Mouse (Mus musculus): Measurements from ENCODE around the gene Pnp. TPM values are rescaled to one million over a fixed set of nuclear protein-coding genes. Genes with fewer than 3 reads are reported as not detected.
"Not testable (repeated sequence)": the region's sequence is repeated elsewhere in the genome, so short reads cannot be mapped to it uniquely, and the experiment has no call there.

Gene Pnp
- 219 and 232 TPM in 2 replicates for polyA plus RNA-seq (2012; ENCODE audit: insufficient read depth, insufficient read length, missing spikeins)

GRCm38 (mm10) chr14:50930754-50931492, at the start of gene Pnp, which contains the start of gene Pip4p1:
TSS of gene Pnp (plus strand) at chr14:50931082.
TSS of gene Pip4p1 (minus strand) at chr14:50930856.
- H3K4me3 ChIP-seq (ENCODE audit: insufficient read depth, low read length): peak within 1 kb of the TSS; percentile 84
- peak within 1 kb of the TSS; percentile 89 for H3K27ac ChIP-seq (ENCODE audit: insufficient read depth, low read depth, low read length)
- TF ChIP-seq POLR2A (IDR thresholded peaks at IDR 0.05; ENCODE audit: borderline replicate concordance, low read depth, low read length) (no peak), CTCF (IDR thresholded peaks at IDR 0.05; ENCODE audit: low read depth, low read length) (no peak)
- peaks cover 27% of the 10 kb centered on the region for H3K4me1 ChIP-seq (ENCODE audit: control insufficient read depth, insufficient read depth, low read length)

- Histone ChIP-seq H3K4me1 (ENCODE audit: control insufficient read depth, insufficient read depth, low read length) (peaks cover 39% of the 10 kb centered on the region), H3K27ac (ENCODE audit: insufficient read depth, low read depth, low read length) (no peak overlapping the region), H3K4me3 (ENCODE audit: insufficient read depth, low read length) (no peak overlapping the region)
- TF ChIP-seq POLR2A (IDR thresholded peaks at IDR 0.05; ENCODE audit: borderline replicate concordance, low read depth, low read length) (no peak), CTCF (IDR thresholded peaks at IDR 0.05; ENCODE audit: low read depth, low read length) (no peak)
Observed at GRCm38 (mm10) chr14:50891621-50892020, 39.3 kb upstream of the Pnp start.

GRCm38 (mm10) chr14:50892091-50892490, 38.8 kb upstream of the Pnp start:
- TF ChIP-seq CTCF (IDR thresholded peaks at IDR 0.05; ENCODE audit: low read depth, low read length) (no peak), POLR2A (IDR thresholded peaks at IDR 0.05; ENCODE audit: borderline replicate concordance, low read depth, low read length) (no peak)
- H3K27ac ChIP-seq (ENCODE audit: insufficient read depth, low read depth, low read length): peak overlapping the region; percentile 84
- peaks cover 43% of the 10 kb centered on the region for H3K4me1 ChIP-seq (ENCODE audit: control insufficient read depth, insufficient read depth, low read length)
- peak overlapping the region; percentile 29 for H3K4me3 ChIP-seq (ENCODE audit: insufficient read depth, low read length)

- peaks cover 49% of the 10 kb centered on the region for H3K4me1 ChIP-seq (ENCODE audit: control insufficient read depth, insufficient read depth, low read length)
- H3K4me3 ChIP-seq (ENCODE audit: insufficient read depth, low read length): peak overlapping the region; percentile 29
- no peak for TF ChIP-seq POLR2A (IDR thresholded peaks at IDR 0.05; ENCODE audit: borderline replicate concordance, low read depth, low read length)
- no peak for TF ChIP-seq CTCF (IDR thresholded peaks at IDR 0.05; ENCODE audit: low read depth, low read length)
- H3K27ac ChIP-seq (ENCODE audit: insufficient read depth, low read depth, low read length): peak overlapping the region; percentile 84
Observed at GRCm38 (mm10) chr14:50892541-50893459, 38.1 kb upstream of the Pnp start.

- TF ChIP-seq POLR2A (IDR thresholded peaks at IDR 0.05; ENCODE audit: borderline replicate concordance, low read depth, low read length) (no peak), CTCF (IDR thresholded peaks at IDR 0.05; ENCODE audit: low read depth, low read length) (no peak)
- H3K4me3 ChIP-seq (ENCODE audit: insufficient read depth, low read length): no peak overlapping the region
- peak overlapping the region; percentile 72 for H3K27ac ChIP-seq (ENCODE audit: insufficient read depth, low read depth, low read length)
- H3K4me1 ChIP-seq (ENCODE audit: control insufficient read depth, insufficient read depth, low read length): peaks cover 50% of the 10 kb centered on the region
Observed at GRCm38 (mm10) chr14:50895407-50895806, 35.5 kb upstream of the Pnp start.

GRCm38 (mm10) chr14:50895985-50896746, 34.7 kb upstream of the Pnp start:
- peak overlapping the region; percentile 97 for H3K27ac ChIP-seq (ENCODE audit: insufficient read depth, low read depth, low read length)
- TF ChIP-seq CTCF (IDR thresholded peaks at IDR 0.05; ENCODE audit: low read depth, low read length): no peak
- no peak for TF ChIP-seq POLR2A (IDR thresholded peaks at IDR 0.05; ENCODE audit: borderline replicate concordance, low read depth, low read length)
- peak overlapping the region; percentile 54 for H3K4me3 ChIP-seq (ENCODE audit: insufficient read depth, low read length)
- H3K4me1 ChIP-seq (ENCODE audit: control insufficient read depth, insufficient read depth, low read length): peaks cover 50% of the 10 kb centered on the region

GRCm38 (mm10) chr14:50896747-50897373, 34.0 kb upstream of the Pnp start:
- Histone ChIP-seq H3K4me1 (ENCODE audit: control insufficient read depth, insufficient read depth, low read length) (peaks cover 49% of the 10 kb centered on the region), H3K27ac (ENCODE audit: insufficient read depth, low read depth, low read length) (peak overlapping the region; percentile 97), H3K4me3 (ENCODE audit: insufficient read depth, low read length) (peak overlapping the region; percentile 54)
- TF ChIP-seq POLR2A (IDR thresholded peaks at IDR 0.05; ENCODE audit: borderline replicate concordance, low read depth, low read length): no peak
- no peak for TF ChIP-seq CTCF (IDR thresholded peaks at IDR 0.05; ENCODE audit: low read depth, low read length)

- Histone ChIP-seq H3K4me1 (ENCODE audit: control insufficient read depth, insufficient read depth, low read length) (peaks cover 44% of the 10 kb centered on the region), H3K4me3 (ENCODE audit: insufficient read depth, low read length) (peak within 1 kb of the TSS; percentile 54), H3K27ac (ENCODE audit: insufficient read depth, low read depth, low read length) (peak within 1 kb of the TSS; percentile 97)
- TF ChIP-seq POLR2A (IDR thresholded peaks at IDR 0.05; ENCODE audit: borderline replicate concordance, low read depth, low read length): no peak
- TF ChIP-seq CTCF (IDR thresholded peaks at IDR 0.05; ENCODE audit: low read depth, low read length): no peak
Observed at GRCm38 (mm10) chr14:50897374-50897765, 33.5 kb upstream of the Pnp start, which contains the start of gene Klhl33. TSS of gene Klhl33 (minus strand) at chr14:50897507.

- Histone ChIP-seq H3K27ac (ENCODE audit: insufficient read depth, low read depth, low read length) (peak overlapping the region; percentile 97), H3K4me1 (ENCODE audit: control insufficient read depth, insufficient read depth, low read length) (peaks cover 40% of the 10 kb centered on the region)
- not testable (repeated sequence) for H3K4me3 ChIP-seq (ENCODE audit: insufficient read depth, low read length)
Observed at GRCm38 (mm10) chr14:50897992-50898391, 32.9 kb upstream of the Pnp start.
